Mouse (Mus musculus): ENCODE measurements around the gene Uts2r.

Uts2r gene

DNA sequence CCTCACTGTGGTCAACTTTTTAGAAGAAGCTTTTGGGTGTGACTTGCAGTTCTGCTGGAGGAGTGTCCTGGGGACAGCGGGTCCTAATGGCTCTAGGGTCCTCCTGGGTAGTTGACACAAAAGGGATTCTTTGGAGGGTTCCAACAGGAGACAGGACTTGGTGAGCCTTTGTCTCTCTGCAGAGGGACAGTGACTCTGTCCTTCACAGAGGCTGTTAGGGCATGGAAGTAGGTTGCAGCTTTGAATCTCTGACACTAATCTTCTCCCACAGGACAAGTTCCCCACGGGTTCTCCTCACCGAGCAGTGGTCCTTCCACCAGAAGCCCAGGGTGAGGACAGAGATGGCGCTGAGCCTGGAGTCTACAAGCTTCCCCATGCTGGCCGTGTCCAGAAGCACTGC lies at the start of gene Uts2r:
Gene Uts2r (plus strand): TSS at position 301 of the 400 bp plus-strand sequence.
- DNase-seq (ENCODE audit: low read depth) = no peak

DNA sequence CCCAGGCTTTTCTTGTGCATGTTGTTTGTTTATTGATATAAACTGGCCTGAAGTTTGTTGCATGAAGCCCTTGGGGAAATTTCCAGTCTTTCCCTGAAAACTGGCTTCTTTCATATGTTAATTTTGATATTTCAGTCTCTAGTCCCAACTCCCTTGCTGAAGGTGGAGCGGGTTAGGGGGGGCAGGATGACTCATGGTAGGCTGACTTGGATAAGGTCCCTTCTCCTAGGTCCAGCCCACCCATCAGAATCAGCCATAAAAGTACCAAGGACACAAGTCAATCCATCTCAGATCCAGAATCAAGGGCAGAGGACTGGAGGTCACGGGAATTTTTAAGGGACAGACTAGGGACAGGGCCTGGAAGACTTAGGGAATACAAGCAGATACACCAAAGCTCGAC lies 49.0 kb upstream of the Uts2r start:
- DNase-seq (ENCODE audit: low read depth) = no peak

- DNase-seq (ENCODE audit: low read depth) = no peak
Measured at GRCm38 (mm10) chr11:121111601-121112000, 48.5 kb upstream of the Uts2r start.

GRCm38 (mm10) chr11:121112091-121112775 lies 47.8 kb upstream of the Uts2r start:
- no peak for DNase-seq (ENCODE audit: low read depth)

DNA sequence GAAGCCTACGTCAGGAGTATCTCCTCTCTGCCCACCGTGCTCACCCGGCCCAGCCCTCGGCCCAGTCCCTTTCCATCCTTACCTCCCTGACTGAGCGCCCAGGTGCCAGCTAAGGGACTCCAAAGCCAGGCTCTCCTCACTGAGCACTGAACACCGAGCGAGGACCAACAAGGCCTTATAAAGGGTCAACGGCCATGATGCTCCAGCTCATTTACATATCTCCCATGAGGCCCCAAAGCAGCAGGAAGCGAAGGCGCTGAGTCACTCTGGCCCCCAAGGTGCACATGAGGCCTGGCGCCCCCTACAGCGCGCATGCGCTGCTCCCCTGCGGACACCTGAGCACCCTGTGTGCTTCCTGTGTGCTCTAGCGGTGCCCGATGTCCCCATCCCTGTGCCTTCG lies 42.0 kb upstream of the Uts2r start:
- no peak for DNase-seq (ENCODE audit: low read depth)

GRCm38 (mm10) chr11:121118577-121118976 lies 41.5 kb upstream of the Uts2r start, which contains the start of gene Tex19.2:
Tex19.2 (minus strand) TSS chr11:121118677.
- DNase-seq (ENCODE audit: low read depth) = no peak

DNA sequence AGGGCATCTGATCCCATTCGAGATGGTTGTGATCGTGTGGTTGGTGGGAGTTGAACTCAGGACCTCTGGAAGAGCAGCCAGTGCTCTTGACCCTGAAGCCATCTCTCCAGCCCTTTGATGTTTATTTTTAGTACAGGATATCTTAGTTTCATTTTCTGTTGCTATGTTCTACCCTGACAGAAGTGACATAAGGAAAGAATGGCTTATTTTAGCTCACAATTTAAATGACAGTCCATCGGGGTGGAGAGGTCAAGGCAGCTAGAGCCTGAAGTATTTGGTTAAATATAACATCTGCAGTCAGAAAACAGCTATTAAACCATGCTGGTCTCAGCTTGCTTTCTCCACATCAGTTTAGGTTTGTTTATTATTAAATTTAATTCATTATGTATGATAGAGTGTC lies 38.9 kb upstream of the Uts2r start:
- no peak for DNase-seq (ENCODE audit: low read depth)

- DNase-seq (ENCODE audit: low read depth) = no peak
Measured at GRCm38 (mm10) chr11:121122024-121122670, 37.9 kb upstream of the Uts2r start.

DNA sequence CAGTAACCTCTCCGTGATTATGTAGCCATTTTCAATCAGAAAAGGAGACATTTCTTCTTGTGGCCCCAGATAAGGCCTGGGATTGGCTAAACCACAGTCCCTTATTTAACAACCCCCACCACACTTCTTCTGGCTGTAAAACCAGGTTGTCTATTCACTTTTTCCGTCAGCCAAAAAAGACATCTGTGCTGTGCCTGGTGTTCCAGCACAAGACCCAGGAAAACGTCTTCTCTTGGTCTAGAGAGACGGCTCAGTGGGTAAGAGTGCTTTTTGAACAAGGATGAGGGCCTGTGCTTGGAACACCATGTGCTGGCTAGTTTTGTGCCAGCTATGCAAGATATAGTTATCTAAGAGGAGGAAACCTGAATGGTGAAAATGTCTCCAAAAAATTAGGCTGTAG lies 36.6 kb upstream of the Uts2r start:
- no peak for DNase-seq (ENCODE audit: low read depth)

DNA sequence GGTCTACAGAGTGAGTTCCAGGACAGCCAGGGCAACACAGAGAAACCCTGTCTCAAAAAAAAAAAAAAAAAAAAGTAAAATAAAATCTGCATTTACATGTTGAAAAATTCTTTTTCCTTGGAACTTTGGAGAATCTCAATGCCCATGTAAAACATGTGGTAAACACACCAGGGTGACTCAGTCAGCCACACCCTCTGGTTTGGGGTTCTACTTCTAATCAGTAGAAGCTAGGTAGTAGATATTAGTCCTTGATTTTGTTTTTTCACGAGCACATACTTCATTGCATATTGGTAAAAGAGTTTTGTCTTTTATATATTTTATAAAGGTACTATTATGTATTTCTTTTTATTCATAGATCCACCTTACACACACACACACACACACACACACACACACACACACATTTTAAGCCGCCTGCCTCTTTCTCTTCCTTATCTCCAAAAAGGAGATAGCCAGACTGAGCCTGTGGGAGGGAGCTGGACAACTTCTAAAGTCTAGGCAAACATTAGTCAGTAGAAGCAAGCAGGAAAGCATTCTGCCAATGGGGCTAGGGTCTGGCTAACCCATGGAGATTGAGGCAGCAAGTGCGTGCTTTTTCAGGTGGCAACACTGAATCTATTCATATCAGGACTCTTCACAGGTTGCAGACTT lies 34.4 kb upstream of the Uts2r start:
- DNase-seq (ENCODE audit: low read depth) = no peak

DNA sequence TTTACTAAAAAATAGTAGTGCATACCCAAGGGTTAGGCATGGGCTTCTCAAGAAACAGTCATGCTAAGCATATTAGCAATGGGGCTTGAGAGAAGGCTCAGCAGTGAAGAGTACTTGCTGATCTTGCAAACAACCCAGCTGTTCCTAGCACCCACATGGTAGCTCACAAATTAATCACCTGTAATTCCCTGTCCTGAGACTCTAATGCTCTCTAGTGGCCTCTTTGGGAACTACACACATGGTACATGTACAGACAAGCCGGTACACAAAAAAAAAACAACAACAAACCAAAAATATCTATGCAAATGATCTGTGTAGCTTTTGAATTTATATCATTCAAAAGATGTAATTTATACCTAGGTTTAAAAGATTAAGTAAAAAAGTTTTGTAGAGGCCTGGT lies 33.7 kb upstream of the Uts2r start:
- no peak for DNase-seq (ENCODE audit: low read depth)

DNA sequence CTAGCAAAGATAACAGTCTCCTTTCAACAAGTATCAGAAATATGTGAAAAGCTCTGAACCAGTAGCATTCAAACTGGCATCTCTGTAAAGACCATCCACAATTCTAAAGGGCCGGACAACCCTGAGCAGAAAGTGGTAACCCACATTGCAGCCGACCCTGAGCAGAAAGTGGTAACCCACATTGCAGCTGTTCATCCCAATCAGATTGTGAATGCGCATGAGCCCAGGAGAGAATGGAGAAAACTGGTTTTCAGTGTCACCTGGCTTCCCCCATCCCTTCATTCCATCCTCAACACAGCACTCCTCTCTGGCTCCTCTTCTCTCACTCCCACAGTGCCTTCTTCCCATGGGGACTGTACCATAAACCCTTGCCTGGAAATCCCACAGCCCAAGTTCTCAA lies 32.6 kb upstream of the Uts2r start:
- no peak for DNase-seq (ENCODE audit: low read depth)

DNA sequence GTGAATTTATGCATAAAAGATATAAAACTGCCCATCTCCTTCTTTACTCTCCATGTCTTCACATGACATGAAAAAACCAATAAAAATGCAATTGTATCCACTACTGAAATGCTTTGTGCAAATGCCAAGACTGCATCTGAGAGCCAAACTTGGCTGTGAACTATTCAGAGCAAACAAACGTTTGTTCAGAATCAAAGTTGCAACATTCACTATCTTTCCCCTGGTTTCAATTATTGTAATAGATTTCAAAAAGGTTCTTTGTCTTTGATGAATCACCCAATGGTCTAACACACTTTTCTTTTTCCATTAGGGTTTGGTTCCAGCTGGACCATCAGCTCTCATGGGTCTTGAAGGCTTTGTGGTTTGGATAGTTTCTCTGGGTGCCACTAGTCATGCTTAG lies 30.5 kb upstream of the Uts2r start:
- DNase-seq (ENCODE audit: low read depth) = no peak

GRCm38 (mm10) chr11:121134600-121134999 lies 25.5 kb upstream of the Uts2r start:
- no peak for DNase-seq (ENCODE audit: low read depth)

- DNase-seq (ENCODE audit: low read depth) = no peak
Measured at GRCm38 (mm10) chr11:121137682-121138081, 22.4 kb upstream of the Uts2r start.

DNA sequence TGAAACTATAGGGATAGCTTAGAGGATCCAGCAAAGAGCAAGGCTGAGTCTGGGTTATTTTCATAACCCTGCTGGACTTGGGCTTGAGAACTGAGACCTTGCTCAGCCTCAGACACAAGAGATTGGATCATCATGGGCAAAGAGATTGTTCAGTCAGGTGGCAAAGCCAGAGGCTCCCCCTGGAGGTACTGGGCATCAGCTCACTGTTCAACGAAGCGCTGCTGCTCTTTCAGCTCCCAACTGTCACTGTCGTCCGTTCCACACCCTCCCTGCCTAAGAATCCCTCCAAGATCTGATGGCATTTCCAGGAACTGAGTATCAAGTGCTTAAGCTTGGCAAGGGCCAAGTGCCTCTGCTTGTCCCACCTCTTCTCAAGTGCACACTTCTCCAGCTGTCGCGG lies 21.3 kb upstream of the Uts2r start:
- no peak for DNase-seq (ENCODE audit: low read depth)

GRCm38 (mm10) chr11:121143325-121144015 lies 16.6 kb upstream of the Uts2r start:
- DNase-seq (ENCODE audit: low read depth) = no peak

- no peak for DNase-seq (ENCODE audit: low read depth)
Measured at GRCm38 (mm10) chr11:121145865-121146264, 14.2 kb upstream of the Uts2r start, which contains the start of gene Tex19.1. Tex19.1 (plus strand) TSS chr11:121146143.

- no peak for DNase-seq (ENCODE audit: low read depth)
Measured at GRCm38 (mm10) chr11:121148193-121148592, 11.9 kb upstream of the Uts2r start.

- no peak for DNase-seq (ENCODE audit: low read depth)
Measured at GRCm38 (mm10) chr11:121154203-121154602, 5.9 kb upstream of the Uts2r start.

GRCm38 (mm10) chr11:121156411-121156891 lies 3.6 kb upstream of the Uts2r start:
- DNase-seq (ENCODE audit: low read depth) = peak; percentile 6

DNA sequence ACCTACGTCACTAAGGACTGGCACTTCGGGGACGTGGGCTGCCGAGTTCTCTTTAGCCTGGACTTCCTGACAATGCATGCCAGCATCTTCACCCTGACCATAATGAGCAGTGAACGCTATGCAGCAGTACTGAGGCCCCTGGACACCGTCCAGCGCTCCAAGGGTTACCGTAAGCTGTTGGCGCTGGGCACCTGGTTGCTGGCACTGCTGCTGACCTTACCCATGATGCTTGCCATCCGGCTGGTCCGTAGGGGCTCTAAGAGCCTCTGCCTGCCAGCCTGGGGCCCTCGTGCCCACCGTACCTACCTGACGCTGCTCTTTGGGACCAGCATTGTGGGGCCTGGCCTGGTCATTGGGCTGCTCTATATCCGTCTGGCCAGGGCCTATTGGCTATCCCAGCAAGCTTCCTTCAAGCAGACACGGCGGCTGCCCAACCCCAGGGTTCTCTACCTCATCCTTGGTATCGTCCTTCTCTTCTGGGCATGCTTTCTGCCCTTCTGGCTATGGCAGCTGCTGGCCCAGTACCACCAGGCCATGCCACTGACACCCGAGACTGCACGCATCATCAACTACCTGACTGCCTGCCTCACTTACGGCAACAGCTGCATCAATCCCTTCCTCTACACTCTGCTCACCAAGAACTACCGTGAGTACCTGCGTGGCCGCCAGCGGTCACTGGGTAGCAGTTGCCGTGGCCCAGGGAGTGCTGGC lies 720 bp downstream of the Uts2r start:
- no peak for DNase-seq (ENCODE audit: low read depth)

Data from c-Kit-positive CD71-negative TER-119-negative erythroid progenitor cells, embryonic 14.5 days (primary cell).